Mouse (Mus musculus) forebrain, embryonic 14.5 days (tissue): Measurements from ENCODE around the gene Limk2. TPM values are rescaled to one million over a fixed set of nuclear protein-coding genes. Genes with fewer than 3 reads are reported as not detected.

Source experiments
- ATAC-seq: fragments of 200-750 bp; cut with Nextera tagmentation; 2 replicates; pipeline ENCODE4 v1.8.0; 2017; ENCODE audit warnings: mild to moderate bottlenecking, moderate library complexity
- DNase-seq: peaks from one replicate; pipeline ENCODE4 v3.0.0-alpha.2; 2015; ENCODE audit warnings: low spot score
- H3K27ac ChIP-seq: fragments of 300-500 bp; sonication (generic); 2 replicates; pipeline ENCODE4 v1.5.1; 2014; ENCODE audit warnings: low read depth, mild to moderate bottlenecking, control low read depth, low read length, moderate library complexity
- H3K27me3 ChIP-seq: fragments of 300-500 bp; sonication (generic); replicated peaks from 2 replicates; pipeline ENCODE4 v1.6.1; 2014; ENCODE audit warnings: low read length, control low read depth, mixed read lengths; ENCODE audit not compliant: control insufficient read depth, insufficient read depth
- H3K36me3 ChIP-seq: fragments of 300-500 bp; sonication (generic); 2 replicates; pipeline ENCODE4 v1.6.1; 2014; ENCODE audit warnings: low read length, control low read depth; ENCODE audit not compliant: control insufficient read depth, insufficient read depth
- H3K4me1 ChIP-seq: fragments of 300-500 bp; sonication (generic); 2 replicates; pipeline ENCODE4 v1.6.1; 2014; ENCODE audit warnings: antibody characterized with exemption, low read length, control low read depth; ENCODE audit not compliant: control insufficient read depth, insufficient read depth
- H3K4me2 ChIP-seq: fragments of 300-500 bp; sonication (generic); 2 replicates; pipeline ENCODE4 v1.6.1; 2014; ENCODE audit warnings: mild to moderate bottlenecking, control low read depth, low read length
- H3K4me3 ChIP-seq: fragments of 300-500 bp; sonication (generic); 2 replicates; pipeline ENCODE4 v1.5.1; 2014; ENCODE audit warnings: low read depth, low read length, control low read depth
- H3K9ac ChIP-seq: fragments of 300-500 bp; sonication (generic); 2 replicates; pipeline ENCODE4 v1.6.1; 2014; ENCODE audit warnings: mild to moderate bottlenecking, low read length, control low read depth, moderate library complexity
- H3K9me3 ChIP-seq: fragments of 300-500 bp; sonication (generic); replicated peaks from 2 replicates; pipeline ENCODE4 v1.6.1; 2016; ENCODE audit warnings: low read length, control low read depth, mixed read lengths; ENCODE audit not compliant: control insufficient read depth
- WGBS: fragments of 180-500 bp; shearing (Covaris S2); extraction: QIAGEN DNeasy Blood & Tissue Kit; methylation state at CpG from one replicate; pipeline ENCODE4 v1.1.7; 2014; 5-methylcytosine and 5-hydroxymethylcytosine counted together
- polyA plus RNA-seq: library from polyadenylated mRNA; unstranded; fragments of >200 nt; fragmentation: Nextera tagmentation; extraction: Ambion mirVana; gene quantifications from 2 replicates; pipeline ENCODE4 v1.2.1, GENCODE M21; 2014

The Limk2 gene
- polyA plus RNA-seq, 1 experiment from 2014 or later = 88.4 TPM

- H3K9ac ChIP-seq = no peak overlapping the region
- WGBS = 90% methylated on average over 10 of the region's 10 CpGs
- no peaks in the 10 kb centered on the region for H3K4me1 ChIP-seq
- DNase-seq = no peak
- no peaks in the 10 kb centered on the region for H3K9me3 ChIP-seq
- H3K27me3 ChIP-seq = no peaks in the 10 kb centered on the region
- H3K4me3 ChIP-seq = no peak overlapping the region
- H3K4me2 ChIP-seq = no peak overlapping the region
- no peak overlapping the region for H3K27ac ChIP-seq
- ATAC-seq = no peak
- H3K36me3 ChIP-seq = peaks cover 73% of the 10 kb centered on the region
These were observed 98.0 kb downstream of the Limk2 start for GRCm38 (mm10) chr11:3310789-3311585.

- no peaks in the 10 kb centered on the region for H3K4me1 ChIP-seq
- peaks cover 81% of the 10 kb centered on the region for H3K36me3 ChIP-seq
- no peak overlapping the region for H3K9ac ChIP-seq
- no peak overlapping the region for H3K27ac ChIP-seq
- no peak for DNase-seq
- H3K27me3 ChIP-seq = no peaks in the 10 kb centered on the region
- no peak overlapping the region for H3K4me2 ChIP-seq
- H3K9me3 ChIP-seq = no peaks in the 10 kb centered on the region
- H3K4me3 ChIP-seq = no peak overlapping the region
- ATAC-seq = no peak
- 94% methylated on average over 4 of the region's 4 CpGs for WGBS
These were observed 99.1 kb downstream of the Limk2 start for GRCm38 (mm10) chr11:3309884-3310283.

GRCm38 (mm10) chr11:3307875-3308274 lies 101.1 kb downstream of the Limk2 start:
- Histone ChIP-seq H3K36me3 (peaks cover 96% of the 10 kb centered on the region), H3K27me3 (no peaks in the 10 kb centered on the region), H3K9me3 (no peaks in the 10 kb centered on the region), H3K9ac (no peak overlapping the region), H3K4me1 (no peaks in the 10 kb centered on the region), H3K4me2 (no peak overlapping the region), H3K27ac (no peak overlapping the region), H3K4me3 (no peak overlapping the region)
- DNase-seq (no peak), ATAC-seq (no peak)
- WGBS = 89% methylated on average over 3 of the region's 3 CpGs

GRCm38 (mm10) chr11:3305821-3306220 lies 103.2 kb downstream of the Limk2 start:
- no peak overlapping the region for H3K4me2 ChIP-seq
- H3K9ac ChIP-seq = no peak overlapping the region
- WGBS = 94% methylated on average over 4 of the region's 4 CpGs
- no peak overlapping the region for H3K4me3 ChIP-seq
- ATAC-seq (no peak), DNase-seq (no peak)
- no peaks in the 10 kb centered on the region for H3K27me3 ChIP-seq
- H3K9me3 ChIP-seq = no peaks in the 10 kb centered on the region
- no peak overlapping the region for H3K27ac ChIP-seq
- H3K36me3 ChIP-seq = peaks cover 98% of the 10 kb centered on the region
- H3K4me1 ChIP-seq = no peaks in the 10 kb centered on the region

- DNase-seq = no peak
- WGBS = 78% methylated on average over 4 of the region's 4 CpGs
These were observed 106.2 kb downstream of the Limk2 start for GRCm38 (mm10) chr11:3302792-3303191.

GRCm38 (mm10) chr11:3302385-3302784 lies 106.6 kb downstream of the Limk2 start:
- H3K9ac ChIP-seq = no peak overlapping the region
- H3K9me3 ChIP-seq = no peaks in the 10 kb centered on the region
- DNase-seq (no peak), ATAC-seq (no peak)
- WGBS = 84% methylated on average over 4 of the region's 4 CpGs
- no peaks in the 10 kb centered on the region for H3K27me3 ChIP-seq
- H3K4me3 ChIP-seq = no peak overlapping the region
- 0 out of 2 replicates have a peak overlapping the region, but pooled peaks have one; percentile 14 for H3K27ac ChIP-seq
- H3K4me1 ChIP-seq = no peaks in the 10 kb centered on the region
- peaks cover 98% of the 10 kb centered on the region for H3K36me3 ChIP-seq
- H3K4me2 ChIP-seq = no peak overlapping the region

More at GRCm38 (mm10) chr11:3302792-3303191, 106.2 kb downstream of the Limk2 start:
- H3K9ac ChIP-seq = no peak overlapping the region
- 0 out of 2 replicates have a peak overlapping the region, but pooled peaks have one; percentile 14 for H3K27ac ChIP-seq
- H3K4me3 ChIP-seq = no peak overlapping the region
- no peaks in the 10 kb centered on the region for H3K27me3 ChIP-seq
- H3K9me3 ChIP-seq = no peaks in the 10 kb centered on the region
- H3K4me1 ChIP-seq = no peaks in the 10 kb centered on the region
- peaks cover 98% of the 10 kb centered on the region for H3K36me3 ChIP-seq
- ATAC-seq = no peak
- H3K4me2 ChIP-seq = no peak overlapping the region

- H3K9me3 ChIP-seq = no peaks in the 10 kb centered on the region
- no peaks in the 10 kb centered on the region for H3K27me3 ChIP-seq
- no peak overlapping the region for H3K4me2 ChIP-seq
- no peak overlapping the region for H3K9ac ChIP-seq
- H3K27ac ChIP-seq = no peak overlapping the region
- H3K4me1 ChIP-seq = peaks cover 3% of the 10 kb centered on the region
- WGBS = 93% methylated on average over 5 of the region's 5 CpGs
- peaks cover 98% of the 10 kb centered on the region for H3K36me3 ChIP-seq
- no peak for DNase-seq
- ATAC-seq = no peak
- no peak overlapping the region for H3K4me3 ChIP-seq
These were observed 107.9 kb downstream of the Limk2 start for GRCm38 (mm10) chr11:3301075-3301474.

GRCm38 (mm10) chr11:3298813-3299185 lies 110.2 kb downstream of the Limk2 start:
- Histone ChIP-seq H3K27ac (no peak overlapping the region), H3K4me3 (no peak overlapping the region), H3K36me3 (peaks cover 98% of the 10 kb centered on the region), H3K4me2 (no peak overlapping the region), H3K9me3 (no peaks in the 10 kb centered on the region), H3K4me1 (peaks cover 22% of the 10 kb centered on the region), H3K27me3 (no peaks in the 10 kb centered on the region), H3K9ac (no peak overlapping the region)
- 95% methylated on average over 14 of the region's 14 CpGs for WGBS
- ATAC-seq (no peak), DNase-seq (no peak)
